Mouse (Mus musculus) megakaryocyte, embryonic 14.5 days (primary cell): Measurements from ENCODE around the gene Ostf1.

Experiments used
- FLI1 ChIP-seq: IDR thresholded peaks from 2 replicates; pipeline ENCODE4 v1.6.1; 2012; ENCODE audit warnings: low read length, inconsistent platforms, mixed read lengths
- GATA1 ChIP-seq: IDR thresholded peaks from 3 replicates; pipeline ENCODE4 v1.6.1; 2012; ENCODE audit warnings: mixed read lengths, low read length, inconsistent platforms, borderline replicate concordance

- TF ChIP-seq GATA1 (no peak), FLI1 (no peak)
These were observed 6.3 kb upstream of the Ostf1 start for GRCm38 (mm10) chr19:18637954-18638353.
